Mouse (Mus musculus) cerebellum, adult 2 months (tissue): Measurements from ENCODE around the gene Magi2.

Source experiments
- CTCF ChIP-seq: fragments of 200-500 bp; IDR thresholded peaks from 2 replicates; pipeline ENCODE4 v1.5.1; 2011; ENCODE audit warnings: low read depth, mild to moderate bottlenecking, control low read depth, low read length, moderate library complexity, borderline replicate concordance; ENCODE audit not compliant: insufficient read depth
- POLR2A ChIP-seq: fragments of 200-500 bp; IDR thresholded peaks from 2 replicates; pipeline ENCODE4 v1.6.1; 2011; ENCODE audit warnings: low read length, control low read depth, borderline replicate concordance; ENCODE audit not compliant: insufficient read depth

DNA sequence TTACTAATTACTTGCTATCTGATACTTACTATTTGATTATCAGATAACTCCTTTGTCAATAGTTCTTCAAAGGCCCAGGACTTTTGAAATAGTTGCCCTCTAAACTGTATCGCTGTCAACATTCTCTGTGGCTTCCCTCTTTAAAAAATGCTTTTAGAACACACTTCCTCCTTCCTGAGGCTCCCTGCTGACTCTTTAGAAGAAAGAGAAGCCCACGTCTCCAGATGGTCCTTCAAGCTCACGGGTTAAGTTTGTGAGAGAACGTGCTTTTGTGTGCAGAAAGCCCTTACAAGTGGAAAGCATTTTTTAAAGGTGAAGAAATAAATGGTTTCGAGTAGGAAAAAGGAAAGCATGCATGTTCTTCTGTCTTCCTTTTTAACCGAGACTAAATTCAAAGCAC, 1267.2 kb downstream of the Magi2 start:
- no peak for TF ChIP-seq POLR2A
- no peak for TF ChIP-seq CTCF
